Mouse (Mus musculus) 416B (cell line): ENCODE data around the gene R3hdm2.

Source experiments
- DNase-seq: peaks from one replicate; pipeline ENCODE4 v3.0.0; 2011; ENCODE audit warnings: low read depth

The R3hdm2 gene

DNA sequence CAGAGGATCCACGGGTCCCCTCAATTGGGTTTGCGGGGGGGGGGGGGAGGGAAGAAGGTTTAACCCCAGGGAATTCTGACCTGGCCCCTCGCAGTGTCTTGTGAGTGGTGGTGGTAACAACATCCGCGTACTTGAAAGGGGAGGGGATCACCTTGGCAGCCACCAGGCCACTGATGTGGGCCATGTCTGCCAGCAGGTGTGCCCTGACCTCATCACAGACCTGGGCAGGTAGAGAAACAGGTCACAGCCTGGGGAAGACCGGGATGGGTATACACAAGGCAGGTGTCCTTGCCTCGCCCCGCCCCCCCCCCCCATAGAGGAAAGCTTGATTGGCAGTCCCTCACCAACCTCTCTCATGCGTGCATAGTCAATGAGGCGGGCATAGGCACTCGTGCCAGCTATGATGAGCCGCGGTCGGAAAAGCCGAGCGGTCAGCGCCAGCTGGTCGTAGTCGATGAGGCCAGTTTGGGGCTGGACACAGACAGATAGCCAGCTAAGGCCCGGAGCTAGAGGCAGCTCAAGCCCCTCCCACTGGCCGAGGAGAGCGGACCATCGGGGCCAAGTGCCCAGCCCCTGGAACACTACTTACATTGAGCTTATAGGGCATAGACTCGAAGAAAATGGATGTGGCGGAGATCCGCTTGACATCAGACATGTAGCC is 139.0 kb downstream of the R3hdm2 start:
- DNase-seq, result no peak

DNA sequence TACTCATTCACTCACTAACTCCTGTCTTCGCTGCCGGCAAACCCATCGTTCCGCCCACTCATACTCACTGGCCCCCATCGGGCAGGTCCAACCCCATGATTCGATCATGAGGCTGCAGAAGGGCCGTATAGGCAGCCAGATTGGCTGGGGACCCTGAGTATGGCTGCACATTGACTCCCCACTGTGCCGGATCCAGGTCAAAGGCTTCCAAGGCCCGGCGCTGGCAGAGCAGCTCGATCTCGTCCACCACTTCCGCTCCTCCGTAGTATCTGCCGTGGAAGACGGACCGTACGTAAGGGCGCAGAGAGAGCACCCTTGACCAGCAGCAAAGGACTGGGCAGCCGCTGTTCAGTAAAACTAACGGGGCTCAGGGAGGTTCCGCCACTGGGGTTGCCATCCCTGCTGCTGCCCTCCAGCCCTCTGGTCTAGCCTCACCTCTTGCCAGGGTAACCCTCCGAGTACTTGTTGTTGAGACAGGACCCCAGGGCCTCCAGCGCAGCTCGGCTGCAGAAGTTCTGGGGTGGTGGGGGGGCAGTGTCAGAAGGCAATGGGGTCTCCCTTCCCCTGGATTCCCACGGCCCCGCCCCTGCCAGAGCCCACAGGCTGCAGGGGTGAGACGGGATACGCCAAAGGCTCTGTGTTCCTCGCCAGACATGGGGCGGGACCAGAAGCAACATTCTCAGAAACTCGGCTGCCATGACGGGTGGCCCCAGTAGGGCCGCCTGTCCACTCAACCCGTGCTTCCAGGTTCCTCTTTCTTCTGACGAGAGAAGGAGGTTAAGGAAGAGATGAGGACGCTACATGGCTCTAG is 140.0 kb downstream of the R3hdm2 start:
- no peak for DNase-seq

DNA sequence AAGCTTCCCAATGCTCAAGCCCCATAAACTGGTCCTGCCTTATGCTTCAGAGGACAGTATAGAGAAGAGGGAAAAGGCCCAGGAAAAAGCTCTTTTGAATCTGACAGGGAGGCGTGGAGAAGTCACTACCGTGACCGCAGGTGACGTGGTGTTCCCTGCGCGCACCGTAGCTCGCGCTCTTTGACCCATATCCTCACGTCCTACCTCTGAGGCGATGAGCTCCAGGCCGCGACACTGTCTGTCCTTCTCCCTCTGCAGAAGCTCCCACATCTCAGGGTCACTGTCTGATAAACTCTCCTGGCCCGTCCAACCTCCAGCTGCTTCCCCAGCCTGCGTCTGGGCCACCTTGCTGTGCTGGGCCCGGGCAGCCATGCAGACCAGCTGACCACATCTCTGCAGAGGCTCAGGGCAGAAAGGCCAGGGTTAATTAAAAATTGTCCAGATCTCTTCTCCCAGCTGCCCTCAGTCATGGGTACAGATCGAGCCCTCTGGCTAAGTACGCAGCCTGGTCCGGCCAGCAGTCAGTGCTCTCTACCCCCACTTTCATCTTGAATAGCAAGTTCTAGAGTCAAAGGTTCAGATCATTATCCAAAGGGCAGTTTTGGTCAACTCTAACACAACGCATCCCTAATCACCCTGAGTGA is 140.7 kb downstream of the R3hdm2 start:
- DNase-seq, result no peak

DNA sequence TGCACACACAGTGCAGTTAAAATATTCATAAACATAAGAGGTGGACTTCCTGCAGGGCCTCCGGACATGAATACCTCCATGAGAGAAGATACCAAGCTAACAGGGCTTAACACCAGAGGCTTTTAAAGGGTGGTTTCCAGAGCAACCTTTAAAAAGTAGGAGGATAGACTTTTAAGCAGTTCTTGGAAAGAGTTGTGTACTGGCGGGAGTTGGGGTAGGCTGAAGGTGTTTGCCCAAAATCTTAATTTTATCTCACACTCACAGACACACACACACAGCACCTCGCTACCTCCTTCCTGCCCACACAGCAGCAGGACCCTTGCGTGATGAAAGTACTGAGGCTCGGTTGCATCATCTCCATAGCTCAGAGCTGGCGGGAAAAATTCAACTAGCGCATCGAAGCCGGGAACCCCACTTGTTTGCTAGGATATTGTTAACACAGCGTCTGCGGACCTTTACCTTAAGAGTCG is 141.5 kb downstream of the R3hdm2 start:
- DNase-seq, result peak; percentile 78

DNA sequence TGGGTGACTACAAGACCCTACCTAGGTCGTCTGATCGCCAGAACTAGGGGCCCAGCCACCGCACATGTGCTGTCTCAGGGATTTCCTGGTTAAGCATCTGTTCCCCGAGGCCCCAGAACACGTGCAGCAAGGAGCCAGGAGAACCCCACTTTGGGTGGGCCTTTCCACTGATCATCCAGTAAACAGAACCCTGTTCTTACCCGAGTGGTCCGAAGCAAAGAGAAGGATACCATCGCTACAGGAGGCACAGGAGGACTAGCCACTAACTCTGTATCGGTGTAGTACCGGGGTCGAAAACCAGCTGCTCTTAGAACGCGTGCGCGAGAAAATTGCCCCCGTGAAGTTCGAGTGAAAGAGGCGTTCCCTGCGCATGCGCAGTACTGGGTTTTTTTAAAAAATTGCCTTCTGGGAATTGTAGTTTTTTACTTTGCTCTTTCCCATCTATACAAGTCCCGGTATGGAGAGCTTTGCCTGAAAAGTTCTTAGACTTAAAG is 142.0 kb downstream of the R3hdm2 start, which contains the start of gene Shmt2:
Gene Shmt2 (minus strand): TSS at position 357 of the 494 bp plus-strand sequence.
- peak; percentile 95 for DNase-seq

DNA sequence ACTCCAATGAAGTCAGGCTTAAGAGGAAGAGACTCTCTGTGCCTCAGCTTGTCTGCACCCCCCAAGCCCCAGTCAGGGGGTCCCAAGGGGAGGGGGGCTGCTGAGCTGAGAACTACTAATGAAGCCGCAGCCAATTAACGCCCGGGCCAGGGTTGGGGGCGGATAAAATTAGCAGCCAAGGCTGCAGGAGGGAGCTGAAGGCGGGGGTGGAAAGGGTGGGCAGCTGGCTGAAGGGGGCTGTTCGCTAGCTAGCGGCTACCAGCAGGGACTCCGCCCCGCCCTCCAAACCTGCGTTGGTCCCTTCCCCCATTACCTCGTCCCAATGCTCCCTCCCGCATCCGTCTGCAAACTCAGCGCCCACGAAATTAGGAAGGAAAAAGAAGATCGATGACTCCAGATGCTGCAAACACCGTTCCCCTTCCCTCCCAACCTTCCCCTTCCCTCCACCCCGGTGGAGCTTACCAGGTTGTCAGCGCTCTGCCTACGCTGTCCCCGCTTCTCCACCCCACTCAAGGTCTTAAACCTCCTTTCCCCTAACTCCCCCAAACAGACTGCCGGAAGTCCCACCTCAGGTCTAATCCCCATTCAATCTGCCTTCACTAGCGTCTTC is 144.6 kb downstream of the R3hdm2 start:
- DNase-seq, result no peak

DNA sequence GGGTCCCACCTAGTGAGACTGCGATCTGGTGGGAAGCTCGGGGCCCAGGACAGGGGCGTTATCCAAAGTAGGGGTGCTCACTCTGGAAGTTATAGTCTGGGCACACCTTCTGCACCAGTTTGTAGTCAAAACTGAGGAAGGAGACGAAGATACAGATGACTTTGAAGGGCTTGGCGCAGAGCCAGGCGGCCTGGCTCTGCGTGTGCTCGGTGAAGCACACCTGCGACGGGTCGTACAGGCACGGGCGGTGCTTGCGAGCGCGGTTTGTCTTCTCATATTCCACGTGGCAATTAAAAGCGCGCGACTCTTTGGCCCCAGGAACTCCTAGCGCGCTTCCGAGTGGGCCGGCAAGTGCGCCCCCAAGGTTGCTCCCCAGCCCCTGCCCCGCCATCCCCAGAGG is 145.9 kb downstream of the R3hdm2 start:
- no peak for DNase-seq

DNA sequence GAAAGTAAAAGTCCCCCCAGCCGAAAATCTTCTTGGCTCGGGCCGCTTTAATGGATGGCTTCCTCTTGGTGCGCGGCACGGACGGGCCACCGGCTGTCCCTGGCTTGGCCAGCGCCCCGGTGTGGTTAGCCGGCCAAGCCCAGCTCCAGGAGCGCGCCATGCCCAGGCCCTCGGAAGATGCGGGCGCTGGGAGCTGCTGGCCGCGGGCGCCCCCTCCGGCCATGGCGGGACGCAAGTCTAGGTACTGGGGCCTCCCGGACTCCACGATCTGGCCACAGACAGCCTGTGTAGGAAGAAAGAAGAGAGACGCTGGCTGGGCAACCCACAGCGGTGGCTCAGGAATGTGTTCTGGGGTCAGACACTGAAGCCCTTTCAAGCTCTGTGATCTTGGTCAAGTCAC is 146.6 kb downstream of the R3hdm2 start:
- no peak for DNase-seq

DNA sequence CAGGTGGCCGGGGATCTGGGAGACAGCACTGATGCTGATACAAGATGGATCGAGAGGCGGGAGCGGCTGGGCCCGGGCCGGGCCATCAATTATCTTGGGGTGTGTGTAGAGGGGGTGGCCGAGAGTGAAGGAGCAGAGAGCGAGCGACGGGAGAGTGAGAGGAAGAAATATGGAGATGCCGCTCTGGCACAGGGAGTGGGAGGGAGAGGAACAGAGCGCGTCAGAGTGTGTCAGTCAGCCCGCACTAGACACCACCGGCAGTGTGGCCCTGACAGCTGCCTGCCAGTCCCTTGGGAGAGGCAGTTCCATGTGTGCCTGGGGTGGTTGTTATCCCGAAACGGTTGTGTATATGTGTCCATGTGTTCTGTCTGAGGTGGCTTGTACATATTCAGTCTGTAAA is 147.4 kb downstream of the R3hdm2 start:
- no peak for DNase-seq

DNA sequence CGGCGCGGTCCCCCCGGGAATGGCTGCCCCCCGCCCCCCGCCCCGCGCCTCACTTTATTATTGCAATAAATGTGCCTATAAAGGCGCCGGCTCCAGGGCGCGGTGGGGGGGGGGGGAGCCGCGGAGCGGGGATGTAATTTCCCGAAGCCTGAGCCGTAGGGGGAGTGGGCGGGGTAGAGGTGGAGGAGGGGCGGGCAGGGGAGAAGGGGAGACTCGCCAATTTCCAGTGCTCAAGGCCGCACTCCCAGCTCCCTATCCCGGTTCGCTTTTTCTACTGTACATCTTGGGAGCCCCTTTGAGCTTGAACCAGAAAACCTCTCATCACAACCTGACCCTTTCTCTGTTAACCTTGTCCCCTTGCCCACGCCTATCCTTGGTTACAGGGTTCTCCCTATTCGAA is 150.8 kb downstream of the R3hdm2 start:
- no peak for DNase-seq

DNA sequence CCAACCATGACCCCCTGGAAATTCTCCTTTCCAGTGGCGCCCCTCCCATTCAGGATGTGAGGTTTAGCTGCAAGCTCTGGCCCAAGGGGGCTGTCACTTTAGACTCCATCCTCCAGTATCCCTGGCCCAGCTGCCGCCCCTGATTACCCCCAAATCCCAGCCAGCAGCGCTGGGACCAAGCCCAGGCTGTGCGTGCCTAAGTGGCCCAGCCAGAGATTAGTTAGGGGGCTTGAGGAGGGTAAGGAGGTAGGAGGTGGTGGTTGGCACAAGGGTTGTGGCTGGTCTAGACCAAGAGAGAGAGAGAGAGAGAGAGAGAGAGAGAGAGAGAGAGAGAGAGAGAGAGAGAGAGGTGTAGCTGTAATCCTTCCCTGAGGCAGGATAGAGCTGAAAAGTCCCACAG is 151.4 kb downstream of the R3hdm2 start:
- no peak for DNase-seq

DNA sequence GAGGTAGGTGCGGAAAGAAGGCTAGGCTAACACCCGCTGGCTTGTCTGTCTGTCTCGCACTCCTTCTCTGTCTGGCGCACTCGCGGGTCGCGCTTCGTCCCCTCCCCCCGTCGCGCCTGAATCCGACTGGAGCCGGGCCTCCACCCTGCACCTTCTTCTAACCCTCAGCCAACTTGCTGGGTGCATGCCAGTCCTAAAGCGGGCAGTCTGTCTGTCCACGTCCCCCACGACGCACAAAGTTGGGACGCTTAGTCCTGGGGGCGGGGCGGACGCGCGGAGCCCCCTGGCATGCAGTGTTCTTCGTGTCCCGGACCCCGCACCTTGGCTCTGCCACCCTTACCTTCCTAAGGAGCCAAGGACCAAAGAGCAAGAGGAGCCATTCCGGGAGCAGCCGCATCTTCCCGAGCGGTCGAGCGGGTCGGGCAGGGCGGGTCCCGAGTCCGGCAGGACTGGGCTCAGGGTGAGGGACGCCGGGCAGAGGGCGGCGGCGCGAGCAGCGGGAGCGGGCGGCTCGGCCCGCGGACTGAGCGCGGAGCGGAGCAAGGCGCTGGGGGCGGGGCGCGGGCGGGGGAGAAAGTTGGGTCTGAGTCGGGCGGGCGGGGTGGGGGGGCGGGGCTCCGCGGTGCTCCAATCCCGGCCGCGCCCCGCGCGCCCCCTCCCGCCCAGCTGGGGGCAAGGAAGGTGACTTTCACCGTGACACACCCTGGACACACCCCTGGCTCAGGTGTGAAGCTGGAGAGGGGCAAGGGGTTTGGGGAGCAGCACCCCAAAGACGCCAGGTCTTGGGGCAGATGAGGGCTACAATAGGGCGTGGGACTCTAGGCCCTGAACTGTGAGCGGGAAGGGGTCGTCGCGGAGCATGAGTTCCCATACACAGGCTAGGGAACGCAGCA is 154.2 kb downstream of the R3hdm2 start, which contains the start of gene Nxph4:
Gene Nxph4 (minus strand): TSS at position 524 of the 893 bp plus-strand sequence.
- no peak for DNase-seq

DNA sequence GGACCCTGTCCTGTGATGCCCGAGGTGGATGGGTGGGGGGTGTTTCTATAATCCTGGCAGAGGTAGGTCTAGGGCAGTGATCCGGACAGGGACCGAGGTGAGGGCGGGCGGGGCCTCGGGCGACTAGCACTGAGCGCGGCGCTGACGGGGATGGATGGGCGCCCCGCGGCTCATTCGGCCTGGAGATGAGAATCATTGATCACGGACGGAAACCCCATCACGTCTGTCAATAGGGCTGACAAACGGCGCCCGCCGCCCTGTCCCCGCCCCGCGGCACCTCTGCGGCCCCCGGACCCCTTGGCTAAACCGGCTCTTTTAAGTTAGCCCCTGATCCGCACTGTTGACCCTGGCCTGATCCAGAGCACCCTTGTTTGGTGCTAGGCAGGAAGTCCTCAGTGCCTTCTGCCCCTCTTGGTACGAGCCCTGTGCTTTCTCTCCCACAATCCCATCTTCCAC is 154.8 kb downstream of the R3hdm2 start:
- no peak for DNase-seq

DNA sequence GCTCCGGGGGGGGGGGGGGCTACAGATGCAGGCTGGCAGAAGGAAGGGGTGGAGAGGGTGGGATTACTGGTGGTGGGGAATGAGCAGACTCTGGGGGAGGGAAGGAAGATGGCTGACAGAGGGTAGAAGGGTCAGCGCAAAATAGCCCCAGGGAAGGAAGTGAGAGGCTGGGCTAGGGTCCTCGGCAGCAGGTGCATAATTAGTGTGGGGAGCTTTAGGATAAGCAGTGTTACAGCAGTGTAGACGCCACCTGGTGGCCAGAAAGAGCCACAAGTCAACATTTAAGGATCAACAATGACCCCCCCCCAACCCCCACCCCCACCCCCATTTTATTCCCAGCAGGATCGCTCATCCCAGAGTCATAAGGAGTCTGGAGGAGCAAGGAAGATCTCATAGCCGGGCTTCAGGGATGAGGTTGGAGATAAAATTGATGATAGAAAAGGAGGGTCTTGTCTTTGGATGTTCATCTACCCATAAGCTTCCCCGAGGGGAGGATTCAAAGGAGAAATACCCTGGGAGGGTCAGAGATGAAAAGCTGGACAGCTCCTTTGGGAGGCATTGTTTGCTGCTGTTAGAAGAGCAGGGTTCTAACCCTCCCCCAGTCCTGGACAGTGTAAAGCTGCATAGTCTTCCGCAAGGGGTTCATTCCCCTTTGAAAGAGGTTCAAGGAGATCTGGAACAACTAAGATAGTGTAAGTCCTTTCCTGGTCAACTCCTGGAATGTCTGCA is 156.6 kb downstream of the R3hdm2 start:
- DNase-seq, result peak; percentile 53

DNA sequence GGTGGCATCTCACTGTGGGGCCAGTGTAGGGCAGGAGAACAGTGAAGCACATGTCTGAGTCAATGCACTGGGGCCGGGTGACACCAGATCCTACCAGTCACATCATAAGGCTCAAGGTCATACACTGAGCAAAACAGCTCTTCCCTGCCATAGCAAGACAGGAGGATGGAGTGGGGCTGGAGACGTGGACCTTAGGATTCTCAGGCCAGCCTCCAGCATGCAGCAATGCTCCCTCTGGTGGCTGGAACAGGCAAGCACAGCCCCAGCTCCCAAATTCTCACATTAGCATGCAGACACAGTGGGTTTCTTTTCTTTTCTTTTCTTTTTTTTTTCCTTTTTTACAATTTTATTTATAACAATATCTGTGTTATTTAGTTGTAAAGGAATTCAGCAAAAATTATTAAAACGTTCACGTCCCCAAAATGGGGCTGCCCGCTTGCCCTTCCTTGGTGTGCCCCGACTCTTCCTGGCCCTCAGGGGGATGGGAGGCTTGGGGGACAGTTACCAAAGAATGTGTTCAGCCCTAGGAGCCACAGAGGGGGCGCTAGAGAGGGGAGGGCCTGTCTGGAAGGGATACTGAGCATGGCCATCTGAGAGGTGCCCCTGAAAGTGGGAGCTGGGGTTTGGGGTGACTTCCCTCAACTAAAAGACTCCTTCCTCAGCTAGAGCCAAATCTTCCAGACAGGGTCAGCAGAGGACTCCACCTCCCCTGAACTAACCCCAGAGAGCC is 157.9 kb downstream of the R3hdm2 start:
- DNase-seq, result peak; percentile 74

DNA sequence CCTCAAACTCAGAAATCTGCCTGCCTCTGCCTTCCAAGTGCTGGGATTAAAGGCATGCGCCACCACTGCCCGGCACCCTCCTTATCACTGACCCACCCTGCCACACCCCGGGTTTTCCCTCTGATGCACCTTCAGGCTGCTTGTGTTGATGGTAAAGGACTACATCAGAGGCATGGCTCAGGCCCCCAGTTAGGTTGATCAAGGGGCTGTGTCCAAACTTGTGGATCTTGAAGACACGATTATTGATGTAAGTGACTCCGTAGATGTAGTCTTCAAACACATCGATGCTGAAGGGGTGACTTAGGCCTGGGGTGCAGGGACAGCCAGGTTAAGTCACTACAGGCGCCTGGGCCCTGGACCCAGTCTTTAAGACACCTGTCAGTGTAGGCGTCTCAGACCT is 161.4 kb downstream of the R3hdm2 start:
- no peak for DNase-seq

DNA sequence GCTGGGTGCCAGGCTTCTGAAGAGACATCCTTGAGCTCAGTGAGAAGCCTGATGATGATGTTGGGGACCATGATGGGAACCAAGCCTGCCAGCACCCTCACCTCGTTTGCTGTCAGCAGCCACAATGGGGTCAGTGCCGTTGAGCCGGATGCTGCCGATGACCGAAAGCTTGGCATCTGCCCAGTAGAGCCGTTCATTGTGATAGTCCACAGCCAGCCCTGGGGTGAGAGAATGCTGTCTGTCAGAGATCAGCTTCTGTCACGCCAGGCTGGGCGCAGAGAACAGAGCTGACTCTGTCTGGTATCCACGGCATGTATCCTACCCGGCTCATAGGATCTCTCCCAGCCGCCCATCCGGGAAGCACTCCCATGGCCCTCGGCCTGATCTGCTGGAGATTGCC is 162.0 kb downstream of the R3hdm2 start:
- DNase-seq, result no peak

DNA sequence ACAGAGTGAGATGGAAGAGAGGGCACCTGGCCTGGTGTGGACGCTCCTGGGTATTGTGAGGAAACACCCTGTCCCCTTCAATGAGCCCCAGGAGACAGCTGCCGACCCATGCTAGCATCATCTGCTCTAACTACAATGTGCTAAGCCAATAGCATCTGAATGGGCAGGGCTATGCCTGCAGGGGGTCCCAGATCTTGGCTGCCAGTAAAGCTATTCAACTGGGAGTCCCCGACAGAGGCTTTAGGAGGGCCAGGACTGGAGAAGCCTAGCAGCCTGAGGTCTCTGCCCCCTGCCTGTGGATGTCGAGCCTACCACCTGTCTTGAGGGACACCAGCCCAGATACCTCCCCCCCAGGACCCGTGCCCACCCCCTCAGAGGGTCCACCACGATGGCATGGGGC is 162.6 kb downstream of the R3hdm2 start:
- DNase-seq, result no peak

DNA sequence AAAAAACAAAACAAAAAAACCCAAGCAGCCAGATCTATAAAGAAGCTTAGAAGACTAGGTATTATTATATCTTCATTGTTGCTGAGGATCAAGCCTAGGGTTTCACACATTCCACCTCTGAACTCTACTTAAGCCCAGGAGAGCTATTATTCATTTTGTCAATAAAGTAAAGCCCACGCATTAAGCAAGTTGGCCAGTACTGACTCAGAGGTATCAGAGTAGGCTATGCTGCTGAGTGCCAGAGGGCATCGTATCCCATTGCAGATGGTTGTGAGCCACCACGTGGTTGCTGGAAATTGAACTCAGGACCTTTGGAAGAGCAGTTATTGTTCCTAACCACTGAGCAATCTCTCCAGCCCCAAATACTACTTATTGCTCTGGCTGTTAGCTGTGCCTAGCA is 163.8 kb downstream of the R3hdm2 start:
- DNase-seq, result no peak

DNA sequence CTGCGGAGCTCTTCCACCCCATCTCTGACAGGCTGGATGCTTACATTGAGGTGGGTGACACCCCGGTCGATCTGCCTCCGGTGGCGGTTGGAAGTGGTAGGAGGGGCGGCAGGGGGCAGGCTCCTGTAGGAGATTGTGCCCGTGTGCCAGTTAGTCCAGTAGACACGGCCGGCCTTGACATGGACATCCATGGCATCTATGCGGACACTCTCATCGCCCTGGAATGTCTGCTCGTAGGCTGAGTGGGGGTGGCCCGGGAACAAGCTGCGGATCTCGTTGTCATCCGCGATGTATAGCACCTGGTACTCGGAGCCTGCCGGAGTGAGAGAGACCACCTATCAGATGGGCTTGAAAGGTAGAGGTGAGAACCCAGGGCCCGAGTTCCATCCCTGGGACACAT is 164.2 kb downstream of the R3hdm2 start:
- DNase-seq, result no peak
